Mouse (Mus musculus) adrenal gland, adult (tissue): Measurements from ENCODE around the gene Cand1.
A peak's percentile ranks its signal among the peaks of the same experiment; 100 is the strongest.

ENCODE experiments used
- DNase-seq, 2 experiments: peaks; one replicate each; pipeline ENCODE4 v3.0.0; 2022 to 2023; ENCODE audit warnings: low spot score in 1 of 2; ENCODE audit not compliant: inconsistent age in 2 of 2

The Cand1 gene

DNA sequence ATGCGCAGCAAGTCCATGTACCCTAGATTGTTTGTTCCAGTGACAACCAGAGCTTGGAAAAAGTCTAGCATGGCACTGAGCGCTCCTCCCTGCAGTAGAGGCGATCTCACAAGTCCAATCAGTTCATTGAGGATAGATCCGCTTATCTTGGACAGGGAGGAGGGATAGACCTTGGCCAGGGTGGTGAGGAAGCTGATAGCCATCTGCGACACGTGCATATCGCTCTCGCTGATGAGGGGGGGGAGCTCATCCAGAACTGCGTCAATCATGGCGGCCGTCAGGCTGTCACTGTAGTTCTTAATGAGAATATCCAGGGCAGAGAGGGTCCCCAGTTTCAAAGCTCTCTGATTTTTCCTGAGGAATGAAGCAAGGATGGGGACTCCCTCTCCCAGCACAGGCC lies 28.6 kb downstream of the Cand1 start:
- no peak for DNase-seq

DNA sequence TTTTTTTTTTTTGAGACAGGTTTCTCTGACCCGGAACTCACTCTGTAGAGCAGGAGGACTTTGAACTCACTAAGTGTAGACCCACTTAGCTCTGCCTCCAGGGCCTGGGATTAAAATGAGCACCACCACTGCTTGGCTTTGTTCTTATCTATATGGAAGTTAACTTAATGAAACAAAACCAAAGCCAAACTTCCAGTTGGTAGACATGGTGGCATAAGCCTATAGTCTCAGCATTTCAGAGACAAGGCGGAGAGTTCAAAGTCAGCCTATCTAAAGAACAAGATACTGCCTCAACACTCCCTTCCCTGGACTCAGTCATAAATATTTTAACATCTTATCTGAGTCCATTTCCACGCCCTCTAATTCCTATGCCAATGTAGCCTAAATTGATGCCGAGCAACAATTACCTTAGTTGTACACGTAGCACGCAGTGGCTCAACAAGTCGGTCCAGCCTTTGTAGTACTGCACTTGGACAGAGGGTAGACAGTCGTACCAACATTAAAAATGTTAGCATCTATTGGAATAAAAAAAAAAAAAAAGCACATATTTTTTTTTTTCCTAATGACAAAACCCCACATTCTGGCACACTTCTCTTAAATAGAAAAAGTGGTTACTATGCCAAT lies 33.4 kb downstream of the Cand1 start:
- no peak for DNase-seq

DNA sequence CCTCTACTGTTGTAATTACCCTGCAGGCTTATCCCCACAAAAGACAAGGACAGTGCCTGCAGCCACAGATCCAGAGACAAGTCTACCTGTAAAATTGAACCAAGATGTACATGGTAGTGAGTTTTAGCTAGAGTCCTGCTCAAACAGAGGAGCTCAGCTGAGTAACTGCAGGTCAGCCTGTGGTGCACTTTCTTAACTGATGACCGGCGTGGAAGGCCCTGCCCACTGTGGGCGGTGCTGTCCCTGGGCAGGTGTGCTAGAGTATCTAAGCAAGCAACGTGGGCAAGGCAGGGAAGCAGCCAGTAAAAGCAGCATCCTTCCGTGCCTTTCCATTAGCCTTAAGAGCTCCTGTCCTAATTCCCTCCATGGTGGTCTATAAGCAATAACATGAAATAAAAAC lies 34.6 kb downstream of the Cand1 start:
- peak in 1 of 2 experiments; percentile 16 for DNase-seq

DNA sequence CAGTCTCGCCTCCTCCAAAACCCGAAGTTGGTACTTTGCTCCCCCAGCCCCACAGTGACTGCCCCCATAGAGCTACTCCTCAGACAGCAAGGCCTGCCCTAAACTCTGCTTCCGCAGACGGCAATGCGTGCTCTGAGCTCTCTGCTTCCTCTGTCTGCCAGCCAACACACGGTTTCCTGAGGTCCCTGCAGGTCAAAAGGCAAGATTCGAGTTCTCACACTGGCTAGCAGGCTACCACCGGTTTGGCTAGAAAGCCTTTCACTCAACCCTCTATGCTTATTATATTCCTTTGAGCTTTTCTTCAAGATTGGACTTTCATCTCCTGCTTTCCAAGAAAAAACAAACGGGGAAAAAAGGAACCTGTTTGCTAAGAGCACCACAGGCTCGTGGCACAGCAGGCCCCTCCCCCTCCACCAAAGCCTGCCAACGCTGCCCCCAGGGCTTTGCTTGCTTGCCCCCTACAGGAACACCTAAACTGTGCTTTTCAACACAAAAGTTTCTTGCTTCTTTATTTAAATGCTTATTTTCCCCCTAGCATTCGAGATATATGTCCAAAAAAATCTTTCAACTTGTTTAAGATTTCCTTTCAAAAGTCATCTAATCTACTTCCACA lies 35.4 kb downstream of the Cand1 start:
- peak in 1 of 2 experiments; percentile 21 for DNase-seq

DNA sequence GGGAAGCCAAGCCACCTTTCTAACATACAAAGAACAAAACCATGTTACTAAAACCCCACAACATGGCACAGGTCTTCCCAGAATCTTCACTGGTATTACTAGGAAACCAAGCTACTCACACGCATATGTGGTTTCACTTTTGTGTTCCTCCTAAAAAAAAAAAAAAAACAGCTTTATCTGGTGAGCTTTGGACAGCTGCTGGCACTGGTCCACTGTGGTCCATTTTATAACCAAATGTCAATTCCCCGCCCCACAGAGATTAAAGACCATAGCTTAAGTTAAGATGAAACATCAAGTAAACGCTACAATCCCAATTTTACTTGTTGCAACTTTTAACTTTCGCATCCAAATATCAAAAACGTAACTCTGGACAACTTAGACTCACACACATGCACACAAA lies 40.0 kb downstream of the Cand1 start:
- peak in 1 of 2 experiments; percentile 19 for DNase-seq

DNA sequence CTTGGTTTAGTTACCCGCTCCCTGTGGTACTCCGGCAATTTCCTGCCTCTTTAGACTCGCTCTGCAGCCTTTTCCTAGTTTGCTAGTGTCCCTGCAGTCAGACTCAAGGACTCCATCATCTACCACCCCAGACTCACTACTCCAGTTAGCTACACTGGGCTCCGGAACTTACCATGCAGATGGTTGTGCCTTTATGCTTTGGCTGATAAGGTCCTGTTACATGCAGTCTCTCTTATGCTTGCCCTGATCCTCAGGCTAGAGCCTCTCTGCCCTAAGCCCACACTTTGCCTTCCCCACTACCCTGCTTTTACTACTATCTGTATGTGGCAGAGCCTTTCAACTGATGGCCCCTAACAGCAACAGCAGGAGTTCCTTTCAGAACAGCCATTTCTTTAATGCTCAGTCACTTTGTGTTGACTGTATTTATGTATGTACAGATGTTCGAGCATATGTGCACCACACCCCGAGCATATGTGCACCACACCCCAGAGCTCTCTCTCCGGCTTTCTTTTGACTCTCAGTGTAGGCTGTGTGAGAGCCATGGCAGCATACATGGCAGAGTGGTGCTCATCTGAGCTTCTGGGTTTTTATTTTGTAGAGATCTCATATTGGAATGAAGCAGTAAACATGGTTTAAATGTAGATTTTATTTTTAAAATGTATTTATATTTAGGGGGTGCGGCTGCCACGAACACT lies 41.5 kb downstream of the Cand1 start:
- DNase-seq, result peak in 1 of 2 experiments; percentile 15

DNA sequence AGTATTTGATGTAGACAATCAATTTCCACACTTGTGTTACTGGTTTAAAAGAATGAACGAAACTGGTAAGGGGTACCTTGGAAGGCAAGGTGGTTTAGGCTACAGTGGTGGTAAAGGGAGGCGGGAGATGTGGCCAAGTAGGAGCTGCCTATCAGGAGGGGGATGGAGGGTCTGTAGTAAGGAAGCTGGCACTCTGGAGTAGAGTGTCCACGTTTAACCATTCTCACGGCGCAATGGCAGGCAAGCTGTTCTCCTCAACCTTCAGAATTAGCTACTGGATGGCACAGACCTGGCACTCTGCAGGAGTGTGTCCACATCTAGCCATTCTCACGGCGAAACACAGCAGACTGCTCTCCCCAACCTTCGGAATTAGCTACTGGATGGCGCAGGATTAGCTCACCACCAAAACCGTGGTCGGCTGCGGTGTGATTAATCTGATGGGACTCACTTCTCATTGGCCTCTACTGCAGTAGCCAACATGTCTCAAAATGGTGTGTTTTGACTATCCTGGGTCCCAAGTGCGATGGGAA lies 42.2 kb downstream of the Cand1 start:
- DNase-seq, result no peak

DNA sequence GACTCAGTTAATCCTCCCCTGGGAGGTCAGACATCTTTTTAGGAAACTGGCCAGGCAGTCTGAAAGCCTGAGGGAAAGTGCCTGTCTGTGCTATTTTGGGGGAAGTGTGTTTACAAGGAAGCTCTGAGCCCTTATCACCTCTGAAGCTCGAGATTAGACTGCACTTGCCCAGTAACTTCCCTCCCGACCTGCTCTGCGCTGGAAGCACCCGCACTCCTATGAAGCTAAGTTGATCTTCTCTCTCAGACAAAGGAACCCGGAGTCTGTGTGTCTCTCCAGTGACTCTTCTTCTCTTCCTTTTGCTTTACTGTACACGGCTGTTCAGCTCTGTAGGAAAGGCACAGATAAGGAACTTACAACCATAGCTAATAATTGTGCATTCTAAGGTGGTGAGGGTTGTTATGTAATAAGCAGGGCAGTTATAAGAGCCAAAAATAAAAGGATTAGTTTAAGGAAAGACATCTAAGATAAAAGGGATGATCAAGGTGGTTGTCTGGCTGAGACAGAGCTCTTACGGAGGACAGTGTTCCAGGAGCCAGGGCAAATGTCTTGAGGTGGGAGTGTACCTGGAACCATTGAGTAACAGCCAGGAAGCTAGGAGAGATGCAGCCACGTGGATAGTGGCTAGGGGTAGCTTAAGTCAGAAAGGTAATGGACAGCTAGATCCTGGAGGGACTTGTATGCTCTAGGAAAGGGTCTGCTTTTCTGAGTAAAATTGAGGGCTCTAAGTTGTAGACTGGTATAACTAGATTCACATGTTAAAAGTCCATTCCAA lies 47.1 kb downstream of the Cand1 start:
- peak in 1 of 2 experiments; percentile 23 for DNase-seq

DNA sequence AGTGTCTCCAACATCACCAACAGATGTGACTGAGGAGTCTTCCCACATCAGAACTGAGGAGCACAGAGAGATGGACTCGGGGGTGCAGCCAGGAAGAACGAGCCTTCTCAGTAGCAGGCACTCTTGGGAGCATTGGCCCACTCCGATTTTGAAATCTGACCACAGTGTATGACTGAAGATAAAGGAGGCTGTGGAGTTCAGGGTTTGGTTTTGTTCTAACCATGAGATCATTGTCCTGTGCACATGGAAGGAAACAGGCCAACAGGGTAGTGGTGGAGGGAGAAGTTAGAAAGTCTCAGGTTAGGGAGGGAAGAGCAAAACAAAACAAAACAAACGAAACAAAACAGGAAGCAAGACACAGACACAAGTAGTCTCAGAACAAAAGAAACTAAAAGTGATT lies 52.1 kb downstream of the Cand1 start:
- DNase-seq, result peak in 1 of 2 experiments; percentile 17

DNA sequence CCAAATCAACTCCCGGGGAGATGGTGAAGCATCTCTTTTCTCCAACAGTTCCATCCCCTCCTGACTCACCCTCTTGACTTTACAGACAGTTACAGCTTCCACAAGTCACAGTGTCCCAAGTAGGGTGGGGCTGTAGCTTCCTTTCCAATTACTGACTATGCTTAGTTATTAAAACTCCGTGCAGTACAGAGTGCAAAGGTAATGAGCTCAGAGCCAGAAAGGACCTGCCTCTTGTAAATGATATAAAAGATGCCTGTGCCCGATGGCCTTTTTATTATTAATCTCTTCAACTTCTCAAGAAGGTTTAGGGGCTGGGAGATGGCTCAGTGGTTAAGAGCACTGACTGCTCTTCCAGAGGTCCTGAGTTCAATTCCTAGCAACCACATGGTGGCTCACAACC lies 70.2 kb downstream of the Cand1 start:
- no peak for DNase-seq

DNA sequence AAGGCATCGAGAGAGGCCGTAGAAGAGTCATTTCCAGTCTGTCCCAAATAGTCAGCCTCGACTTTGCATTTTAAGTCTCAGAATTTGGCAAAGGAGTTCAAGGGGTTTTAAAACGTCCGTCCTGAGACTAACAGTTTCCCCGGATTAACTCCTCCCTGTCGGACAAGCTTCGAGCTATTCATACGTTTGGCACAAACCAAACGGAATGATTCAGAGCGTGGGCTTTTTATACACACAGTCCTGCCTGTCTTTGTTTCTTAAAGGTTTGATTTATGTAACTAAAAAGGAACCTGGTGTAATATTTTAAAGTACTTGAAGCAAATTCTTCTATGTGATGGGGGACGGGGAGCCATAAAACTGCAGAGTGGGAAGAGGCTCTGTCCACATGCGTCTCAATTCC lies 70.6 kb downstream of the Cand1 start:
- no peak for DNase-seq

DNA sequence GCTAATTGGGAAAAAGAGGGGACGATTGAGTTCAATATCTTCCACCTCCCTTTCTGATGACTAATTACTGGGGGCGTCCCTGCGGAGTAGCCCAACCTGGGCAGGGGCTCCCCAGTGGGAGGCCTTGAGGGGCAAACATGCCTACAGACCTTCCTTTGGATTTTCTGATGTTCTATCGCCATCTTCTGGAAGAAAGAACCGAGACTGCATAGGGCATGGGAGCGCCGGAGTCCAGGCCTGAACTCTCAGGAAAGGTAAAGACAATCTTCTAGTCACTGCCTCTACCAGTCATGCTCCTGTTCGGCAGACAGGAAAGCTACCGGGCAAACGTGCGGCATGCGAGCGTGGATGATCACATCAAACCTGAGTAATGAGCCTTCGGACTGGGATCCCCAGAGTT lies 71.1 kb downstream of the Cand1 start:
- DNase-seq, result peak in 1 of 2 experiments; percentile 36

DNA sequence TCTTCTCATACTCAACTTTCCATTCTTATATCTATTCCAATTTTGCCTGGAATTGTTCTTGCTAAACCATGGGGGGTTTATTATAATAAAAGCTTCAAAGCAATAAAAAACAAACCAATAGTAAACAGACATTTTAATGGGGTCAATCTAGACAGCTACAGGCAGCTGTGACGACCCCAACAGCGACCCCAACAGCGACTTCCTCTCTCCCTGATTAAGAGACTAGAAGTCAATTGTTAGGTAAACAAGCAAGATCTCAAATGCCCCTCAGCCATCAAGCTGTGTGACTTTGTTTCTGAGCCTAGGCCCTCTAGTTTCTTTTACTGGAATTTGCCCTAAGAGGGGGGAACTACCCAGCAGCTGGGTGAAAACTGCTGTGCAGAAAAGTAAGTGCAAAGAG lies 72.0 kb downstream of the Cand1 start:
- DNase-seq, result no peak

DNA sequence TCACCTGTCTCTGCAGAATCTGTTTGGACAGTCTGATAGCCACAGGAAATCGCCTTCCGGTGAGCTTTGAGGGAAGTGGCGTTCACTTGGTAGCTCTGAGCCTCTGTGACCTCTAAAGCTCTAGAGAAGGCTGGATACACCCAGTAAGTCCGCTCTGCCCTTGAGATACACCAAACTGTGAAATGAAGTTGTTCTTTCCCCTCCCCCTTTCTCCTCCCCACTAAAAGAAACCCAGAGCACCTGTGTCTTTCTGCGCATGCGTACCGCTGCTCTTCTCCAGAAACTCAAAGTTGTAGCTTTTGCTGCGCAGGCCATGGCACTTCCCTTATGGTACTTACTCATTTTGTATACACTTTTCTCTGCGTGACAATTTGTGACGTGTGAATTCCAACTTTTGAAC lies 74.8 kb downstream of the Cand1 start:
- DNase-seq, result no peak

DNA sequence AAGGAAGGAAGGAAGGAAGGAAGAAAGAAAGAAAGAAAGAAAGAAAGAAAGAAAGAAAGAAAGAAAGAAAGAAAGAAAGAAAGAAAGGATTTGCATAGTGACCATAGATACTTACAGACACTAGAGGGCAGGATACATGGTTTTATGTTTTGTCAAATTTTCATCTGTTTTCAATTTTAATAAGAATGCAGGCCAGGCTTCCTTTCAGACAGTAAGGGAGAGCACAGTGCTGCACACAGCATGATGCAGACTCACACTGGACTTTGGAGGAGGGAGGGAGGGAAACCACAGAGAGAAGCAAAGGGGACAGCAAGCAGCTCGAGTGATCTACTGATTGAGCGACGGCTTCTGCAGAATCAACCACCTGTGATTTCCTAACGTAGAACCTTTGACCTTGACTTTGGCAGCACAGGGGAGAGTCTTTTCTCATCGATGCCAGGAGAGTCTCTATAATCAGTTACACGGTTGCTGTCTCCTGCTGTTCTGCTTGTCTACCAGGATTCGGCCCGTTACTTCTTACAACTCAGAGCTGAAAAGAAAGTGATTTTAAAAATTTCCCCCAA lies 78.0 kb downstream of the Cand1 start:
- no peak for DNase-seq

DNA sequence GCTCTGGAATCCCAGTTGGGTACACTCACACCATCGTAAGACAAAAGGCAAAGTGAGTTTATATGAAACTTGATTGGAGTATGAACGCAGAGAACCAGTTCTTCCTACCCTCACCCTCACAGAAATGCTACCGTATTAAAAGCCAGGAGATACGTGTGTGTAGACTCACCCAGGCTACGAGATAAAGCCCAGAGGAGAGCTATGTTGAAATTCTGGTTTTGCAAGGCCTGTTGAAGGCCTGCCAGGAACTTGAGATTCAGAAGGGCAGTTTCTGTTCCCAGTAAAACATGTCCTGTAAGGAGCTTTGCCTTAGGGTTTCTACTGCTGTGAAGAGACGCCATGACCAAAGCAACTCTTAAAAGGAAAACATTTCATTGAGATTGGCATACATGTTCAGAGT lies 79.7 kb downstream of the Cand1 start:
- DNase-seq, result peak in 1 of 2 experiments; percentile 58

DNA sequence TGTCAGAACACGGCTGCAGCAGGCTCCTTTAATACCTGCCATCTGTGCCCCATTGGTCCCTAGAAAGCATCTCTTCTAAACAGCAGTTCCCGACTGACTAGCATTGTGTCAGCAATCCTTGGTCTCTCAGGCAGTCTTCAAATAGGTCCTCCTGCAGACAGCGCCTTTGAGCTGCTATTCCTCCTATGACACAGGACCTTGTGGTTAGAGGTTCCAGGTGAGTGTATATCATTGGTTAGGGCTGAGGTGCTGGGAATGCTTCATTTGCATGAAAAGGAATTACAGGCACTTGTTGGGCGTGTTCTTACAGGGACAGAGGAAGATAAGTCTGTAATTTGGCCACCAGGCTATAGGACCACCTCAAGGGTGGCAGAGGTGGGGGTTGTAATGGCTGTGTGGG lies 90.6 kb downstream of the Cand1 start:
- no peak for DNase-seq
